Mouse (Mus musculus): ENCODE results near the gene Amhr2.

Amhr2 gene

DNA sequence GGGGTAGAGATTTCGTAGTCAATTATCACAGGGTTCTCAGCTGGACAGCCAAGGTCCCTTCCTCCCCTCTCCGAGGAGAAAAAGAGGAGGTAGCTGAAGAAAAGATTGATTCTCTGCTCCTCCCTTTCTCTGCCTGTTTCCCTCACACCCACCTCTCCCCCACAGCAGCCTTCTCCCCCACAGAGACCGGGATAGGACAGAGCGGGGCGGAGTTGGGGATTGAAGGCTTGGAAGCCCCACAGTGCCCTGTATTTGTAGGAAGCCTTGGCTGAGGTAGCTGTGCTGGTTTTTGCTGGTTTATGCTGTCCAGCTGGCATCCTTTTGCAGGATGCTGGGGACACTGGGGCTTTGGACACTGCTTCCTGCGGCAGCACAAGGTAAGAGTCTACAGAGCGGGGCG is at the start of gene Amhr2:
Amhr2 (plus strand) TSS at position 222 of the 400 bp plus-strand sequence.
- no peak for DNase-seq (ENCODE audit: low spot score)

DNA sequence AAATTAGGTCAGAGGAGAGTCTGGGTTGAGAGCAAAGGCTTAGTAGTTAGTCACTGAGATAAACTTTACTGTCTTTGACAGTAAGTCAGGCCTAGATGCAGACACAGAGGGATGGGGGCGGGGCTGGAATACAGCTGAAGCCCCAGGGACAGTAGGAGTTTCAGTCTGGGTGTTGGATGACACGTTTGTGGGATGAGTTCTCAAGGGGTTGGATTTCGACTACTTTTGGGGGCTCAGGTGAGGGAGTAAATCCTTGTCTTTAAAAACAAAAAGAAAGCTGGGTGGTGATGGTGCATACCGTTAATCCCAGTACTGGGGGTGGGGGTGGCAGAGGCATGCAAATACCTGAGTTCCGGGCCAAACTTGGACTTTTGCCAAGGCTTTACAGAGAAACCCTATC is 46.5 kb upstream of the Amhr2 start:
- no peak for DNase-seq (ENCODE audit: low spot score)

GRCm38 (mm10) chr15:102399229-102400221 is 45.6 kb upstream of the Amhr2 start:
- peak; percentile 78 for DNase-seq (ENCODE audit: low spot score)

- DNase-seq (ENCODE audit: low spot score), result no peak
These were observed 44.6 kb upstream of the Amhr2 start for GRCm38 (mm10) chr15:102400476-102401045.

- no peak for DNase-seq (ENCODE audit: low spot score)
These were observed 43.9 kb upstream of the Amhr2 start for GRCm38 (mm10) chr15:102401278-102401677.

GRCm38 (mm10) chr15:102402210-102402609 is 43.0 kb upstream of the Amhr2 start:
- no peak for DNase-seq (ENCODE audit: low spot score)

DNA sequence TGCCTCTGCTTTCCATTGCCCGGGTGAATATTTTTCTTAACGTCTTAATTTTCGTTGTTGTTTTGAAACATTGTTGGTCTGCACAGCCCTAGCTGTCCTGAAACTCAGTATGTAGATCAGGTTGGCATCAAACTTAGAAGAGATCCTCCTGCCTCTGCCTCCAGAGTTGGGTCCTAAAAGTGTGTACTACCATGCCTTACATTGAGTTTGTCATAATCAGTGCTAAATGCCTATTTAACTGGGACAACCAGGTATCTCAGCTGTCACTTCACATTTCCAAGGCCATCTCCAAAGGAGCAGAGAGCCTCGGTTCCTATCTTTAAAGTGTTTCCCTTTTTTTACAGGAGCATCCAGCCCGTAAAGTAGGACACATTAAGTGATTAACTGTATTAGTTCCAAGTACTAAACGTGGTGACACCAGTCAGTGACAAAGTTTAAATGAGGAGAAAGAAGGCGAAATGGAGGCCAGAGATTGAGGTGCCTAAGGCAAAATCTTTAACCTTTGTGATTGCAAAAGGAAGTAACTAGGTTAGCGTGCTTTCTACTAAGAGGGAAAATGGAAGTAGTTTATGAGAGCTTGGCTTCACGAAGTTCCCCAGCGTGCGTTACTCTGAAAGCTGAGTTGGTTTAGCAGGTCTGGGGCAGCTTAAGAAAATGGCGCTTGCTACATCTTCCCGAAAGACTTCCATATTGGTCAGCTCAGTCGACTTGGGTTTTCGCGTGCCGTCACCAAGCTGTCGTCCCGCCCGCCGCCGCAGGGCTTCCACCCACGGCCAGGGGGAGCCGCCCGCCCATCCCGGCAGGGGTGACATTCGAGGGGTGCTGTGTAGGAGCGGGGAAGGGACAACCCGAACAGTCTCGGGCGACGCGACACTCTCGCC is 40.3 kb upstream of the Amhr2 start:
- DNase-seq (ENCODE audit: low spot score), result no peak

- DNase-seq (ENCODE audit: low spot score), result peak; percentile 100
These were observed 39.5 kb upstream of the Amhr2 start, which contains the start of gene Sp1 for GRCm38 (mm10) chr15:102405489-102406195. Sp1 (plus strand) TSS chr15:102406143.

GRCm38 (mm10) chr15:102406196-102406911 is 38.8 kb upstream of the Amhr2 start:
- DNase-seq (ENCODE audit: low spot score), result peak; percentile 69

DNA sequence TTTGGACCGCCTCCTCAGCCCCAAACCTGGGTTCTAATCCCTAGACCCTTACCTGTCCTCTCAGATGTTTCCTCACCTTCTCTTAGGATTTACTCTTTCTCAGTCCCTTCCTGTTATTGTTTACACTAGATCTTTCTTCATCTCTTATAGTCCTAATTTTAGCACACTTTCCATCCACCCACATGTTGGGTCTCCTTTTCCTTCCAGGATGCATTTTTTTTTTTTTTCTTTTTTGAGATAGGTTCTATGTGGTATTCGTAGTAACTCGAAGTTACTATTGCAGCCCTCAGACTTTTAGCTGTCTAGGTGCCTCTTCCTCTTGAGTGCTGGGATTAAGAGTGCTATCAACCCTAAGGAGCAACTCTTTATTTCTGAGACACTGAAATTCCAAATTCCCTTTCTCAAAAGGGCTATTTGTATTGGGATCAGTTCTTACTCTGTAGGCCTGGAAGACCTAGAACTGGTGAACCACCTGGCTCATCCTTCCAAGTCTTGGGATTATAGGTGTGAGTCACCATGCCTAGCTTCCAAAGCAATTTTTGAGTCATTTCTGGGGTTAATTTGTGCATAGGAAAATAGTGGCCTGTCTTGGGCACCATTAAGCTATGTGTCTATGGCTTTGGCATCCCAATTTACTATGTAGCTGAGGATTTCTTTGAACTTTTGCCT is 38.1 kb upstream of the Amhr2 start:
- no peak for DNase-seq (ENCODE audit: low spot score)

DNA sequence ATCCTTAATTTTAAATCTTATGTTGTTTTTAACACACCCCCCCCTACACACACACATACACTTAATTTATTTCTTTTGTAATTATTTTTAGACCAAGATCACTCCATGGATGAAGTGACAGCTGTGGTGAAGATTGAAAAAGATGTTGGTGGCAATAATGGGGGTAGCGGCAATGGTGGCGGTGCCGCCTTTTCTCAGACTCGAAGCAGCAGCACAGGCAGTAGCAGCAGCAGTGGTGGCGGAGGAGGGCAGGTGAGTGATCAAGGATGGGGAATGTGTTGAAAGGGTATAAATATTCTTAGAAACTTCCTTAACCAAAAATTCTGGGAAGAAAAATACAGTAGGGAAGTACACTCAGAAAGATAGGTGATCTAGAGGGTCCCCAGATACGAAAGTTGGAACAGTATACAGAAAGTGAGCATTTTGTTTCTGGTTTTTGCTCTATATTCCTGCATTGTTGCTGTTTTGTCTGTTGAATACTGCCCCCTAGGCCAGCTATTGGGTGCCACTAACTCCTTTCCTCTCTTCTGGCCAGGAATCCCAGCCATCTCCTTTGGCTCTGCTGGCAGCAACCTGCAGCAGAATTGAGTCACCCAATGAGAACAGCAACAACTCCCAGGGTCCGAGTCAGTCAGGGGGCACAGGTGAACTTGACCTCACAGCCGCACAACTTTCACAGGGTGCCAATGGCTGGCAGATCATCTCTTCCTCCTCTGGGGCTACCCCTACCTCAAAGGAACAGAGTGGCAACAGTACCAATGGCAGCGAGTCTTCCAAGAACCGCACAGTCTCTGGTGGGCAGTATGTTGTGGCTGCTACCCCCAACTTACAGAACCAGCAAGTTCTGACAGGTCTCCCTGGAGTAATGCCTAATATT is 37.2 kb upstream of the Amhr2 start:
- no peak for DNase-seq (ENCODE audit: low spot score)

DNA sequence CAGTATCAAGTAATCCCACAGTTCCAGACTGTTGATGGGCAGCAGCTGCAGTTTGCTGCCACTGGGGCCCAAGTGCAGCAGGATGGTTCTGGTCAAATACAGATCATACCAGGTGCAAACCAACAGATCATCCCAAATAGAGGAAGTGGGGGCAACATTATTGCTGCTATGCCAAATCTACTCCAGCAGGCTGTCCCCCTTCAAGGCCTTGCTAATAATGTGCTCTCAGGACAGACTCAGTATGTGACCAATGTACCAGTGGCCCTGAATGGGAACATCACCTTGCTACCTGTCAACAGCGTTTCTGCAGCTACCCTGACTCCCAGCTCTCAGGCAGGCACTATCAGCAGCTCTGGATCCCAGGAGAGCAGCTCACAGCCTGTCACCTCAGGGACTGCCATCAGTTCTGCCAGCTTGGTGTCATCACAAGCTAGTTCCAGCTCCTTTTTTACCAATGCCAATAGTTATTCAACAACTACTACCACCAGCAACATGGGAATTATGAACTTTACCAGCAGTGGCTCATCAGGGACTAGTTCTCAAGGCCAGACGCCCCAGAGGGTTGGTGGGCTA is 36.5 kb upstream of the Amhr2 start:
- no peak for DNase-seq (ENCODE audit: low spot score)

DNA sequence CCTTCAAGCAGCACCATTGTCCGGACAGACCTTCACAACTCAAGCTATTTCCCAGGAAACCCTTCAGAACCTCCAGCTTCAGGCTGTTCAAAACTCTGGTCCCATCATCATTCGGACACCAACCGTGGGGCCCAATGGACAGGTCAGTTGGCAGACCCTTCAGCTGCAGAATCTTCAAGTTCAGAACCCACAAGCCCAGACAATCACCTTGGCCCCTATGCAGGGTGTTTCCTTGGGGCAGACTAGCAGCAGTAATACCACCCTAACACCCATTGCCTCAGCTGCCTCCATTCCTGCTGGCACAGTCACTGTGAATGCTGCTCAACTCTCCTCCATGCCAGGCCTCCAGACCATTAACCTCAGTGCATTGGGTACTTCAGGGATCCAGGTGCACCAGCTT is 35.9 kb upstream of the Amhr2 start:
- no peak for DNase-seq (ENCODE audit: low spot score)

GRCm38 (mm10) chr15:102411077-102411476 is 34.1 kb upstream of the Amhr2 start:
- no peak for DNase-seq (ENCODE audit: low spot score)

DNA sequence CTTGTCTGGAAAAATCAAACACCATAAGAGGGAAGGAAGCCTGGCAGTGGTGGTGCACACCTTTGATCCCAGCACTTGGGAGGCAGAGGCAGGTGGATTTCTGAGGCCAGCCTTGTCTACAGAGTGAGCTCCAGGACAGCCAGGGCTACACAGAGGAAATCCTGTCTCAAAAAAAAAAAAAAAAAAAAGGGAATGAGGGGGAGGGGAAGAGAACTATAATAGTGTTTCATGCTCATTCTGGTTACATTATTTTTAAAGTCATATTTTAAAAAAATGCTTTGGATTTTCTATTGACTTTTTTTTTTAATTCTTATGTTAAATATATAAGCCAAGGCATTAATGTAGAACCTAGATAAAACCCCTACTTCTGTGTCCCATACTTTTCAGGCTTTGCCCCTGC is 31.5 kb upstream of the Amhr2 start:
- DNase-seq (ENCODE audit: low spot score), result no peak

DNA sequence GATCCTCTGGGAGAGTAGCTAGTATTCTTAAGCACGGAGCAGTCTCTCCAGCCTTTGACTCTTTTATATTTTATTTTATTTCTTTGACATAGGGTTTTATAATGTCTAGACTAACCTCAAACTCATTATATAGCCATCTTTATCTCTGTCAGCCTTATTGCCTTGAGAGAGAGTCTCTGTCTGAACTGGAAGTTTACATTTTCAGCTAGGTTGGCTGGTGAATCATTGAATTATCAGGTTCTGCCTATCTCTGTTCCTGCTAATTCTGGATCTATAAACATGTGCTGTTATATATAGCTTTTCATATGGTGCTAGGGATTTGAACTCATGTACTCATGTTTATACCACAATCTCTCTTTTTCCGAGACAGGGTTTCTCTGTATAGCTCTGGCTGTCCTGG is 27.6 kb upstream of the Amhr2 start:
- no peak for DNase-seq (ENCODE audit: low spot score)

- DNase-seq (ENCODE audit: low spot score), result no peak
These were observed 24.2 kb upstream of the Amhr2 start for GRCm38 (mm10) chr15:102420986-102421385.

- peak; percentile 64 for DNase-seq (ENCODE audit: low spot score)
These were observed 23.7 kb upstream of the Amhr2 start for GRCm38 (mm10) chr15:102421437-102421836.

- no peak for DNase-seq (ENCODE audit: low spot score)
These were observed 21.4 kb upstream of the Amhr2 start for GRCm38 (mm10) chr15:102423602-102424240.

All from layer of hippocampus, adult 11-12 months (tissue).